Mouse (Mus musculus) right cerebral cortex, adult 18-20 months (tissue): Measurements from ENCODE around the gene Hpgd.
"Not testable (repeated sequence)": the region's sequence is repeated elsewhere in the genome, so short reads cannot be mapped to it uniquely, and the experiment has no call there.

Experiments
- DNase-seq: peaks from one replicate; pipeline ENCODE4 v3.0.0; 2022; ENCODE audit warnings: mixed read lengths

Gene Hpgd

GRCm38 (mm10) chr8:56294373-56294877, at the start of gene Hpgd:
Hpgd (plus strand) TSS chr8:56294585.
- DNase-seq: peak; percentile 9

GRCm38 (mm10) chr8:56251728-56252127, 42.7 kb upstream of the Hpgd start:
- DNase-seq: not testable (repeated sequence)

GRCm38 (mm10) chr8:56252314-56252713, 42.1 kb upstream of the Hpgd start:
- no peak for DNase-seq

- no peak for DNase-seq
Measured at GRCm38 (mm10) chr8:56261190-56261589, 33.2 kb upstream of the Hpgd start.

GRCm38 (mm10) chr8:56269687-56270663, 24.4 kb upstream of the Hpgd start:
- DNase-seq: no peak

GRCm38 (mm10) chr8:56272934-56273333, 21.5 kb upstream of the Hpgd start:
- no peak for DNase-seq

- DNase-seq: no peak
Measured at GRCm38 (mm10) chr8:56275316-56275715, 19.1 kb upstream of the Hpgd start.

- no peak for DNase-seq
Measured at GRCm38 (mm10) chr8:56277810-56278528, 16.4 kb upstream of the Hpgd start.

- DNase-seq: no peak
Measured at GRCm38 (mm10) chr8:56278545-56279063, 15.8 kb upstream of the Hpgd start.

GRCm38 (mm10) chr8:56283936-56284335, 10.4 kb upstream of the Hpgd start:
- no peak for DNase-seq

GRCm38 (mm10) chr8:56284957-56285356, 9.4 kb upstream of the Hpgd start:
- DNase-seq: no peak

GRCm38 (mm10) chr8:56286717-56287116, 7.7 kb upstream of the Hpgd start:
- DNase-seq: no peak

GRCm38 (mm10) chr8:56287370-56288072, 6.9 kb upstream of the Hpgd start:
- no peak for DNase-seq

- DNase-seq: no peak
Measured at GRCm38 (mm10) chr8:56292318-56292717, 2.1 kb upstream of the Hpgd start.

GRCm38 (mm10) chr8:56293480-56293879, 905 bp upstream of the Hpgd start:
- DNase-seq: no peak

GRCm38 (mm10) chr8:56294886-56295555, 636 bp downstream of the Hpgd start:
- DNase-seq: no peak

- no peak for DNase-seq
Measured at GRCm38 (mm10) chr8:56299421-56299820, 5.0 kb downstream of the Hpgd start.

GRCm38 (mm10) chr8:56301303-56301702, 6.9 kb downstream of the Hpgd start:
- not testable (repeated sequence) for DNase-seq

- DNase-seq: no peak
Measured at GRCm38 (mm10) chr8:56304595-56304994, 10.2 kb downstream of the Hpgd start.

GRCm38 (mm10) chr8:56313622-56314021, 19.2 kb downstream of the Hpgd start:
- DNase-seq: no peak

GRCm38 (mm10) chr8:56315189-56315588, 20.8 kb downstream of the Hpgd start:
- DNase-seq: no peak

GRCm38 (mm10) chr8:56323276-56323675, 28.9 kb downstream of the Hpgd start:
- no peak for DNase-seq
